In the genomic region with DNA sequence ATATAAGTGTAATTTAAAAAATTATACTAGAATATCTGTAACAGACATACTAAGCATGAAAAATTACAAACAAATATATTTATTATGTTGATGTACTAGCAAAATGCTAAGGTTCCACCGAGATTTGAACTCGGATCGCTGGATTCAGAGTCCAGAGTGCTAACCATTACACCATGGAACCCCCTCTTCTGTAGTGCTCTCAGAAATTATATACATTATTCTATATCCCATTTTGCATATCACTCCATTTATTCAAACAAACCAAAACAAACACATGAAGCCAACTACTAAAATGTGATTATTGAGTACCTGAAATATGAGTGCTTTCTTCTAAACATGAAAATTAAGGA, we compare ENCODE assay signal across 8 mouse cellular contexts. TPM values are rescaled to one million over a fixed set of nuclear protein-coding genes. Genes with fewer than 3 reads are reported as not detected.
DNase-seq lines count a peak whose midpoint lies in the region; ATAC-seq lines count a peak whose summit lies in the region.

No protein-coding gene starts in this region.

- peak overlapping the region; percentile 99 for H3K4me2 ChIP-seq in liver, embryonic 13.5 days

- peak; percentile 60 for DNase-seq in ovary, postnatal 14 days (ENCODE audit: low spot score)
- DNase-seq in ovary, postnatal 36 days (ENCODE audit: low spot score), result no peak
- peak; percentile 69 for DNase-seq in cerebellum, adult 9-11 months
- no peak for DNase-seq in heart, embryonic 10.5 days (ENCODE audit: low spot score)
- DNase-seq in kidney, adult 9 months, result peak; percentile 78
- peak; percentile 68 for DNase-seq in liver, embryonic 13.5 days
- DNase-seq in neural tube, embryonic 10.5 days (ENCODE audit: extremely low spot score, low spot score), result peak; percentile 57
- peak; percentile 56 to 65 for DNase-seq in thymus, postnatal 36 days

- peaks cover 52% of the 10 kb centered on the region for H3K4me1 ChIP-seq in heart, embryonic 10.5 days
- peaks cover 59% of the 10 kb centered on the region for H3K4me1 ChIP-seq in liver, embryonic 13.5 days (replicated peaks)

- H3K36me3 ChIP-seq in heart, embryonic 10.5 days, result no peaks in the 10 kb centered on the region
- H3K36me3 ChIP-seq in liver, embryonic 13.5 days, result no peaks in the 10 kb centered on the region

- no peak overlapping the region for H3K27ac ChIP-seq in heart, embryonic 10.5 days
- no peak overlapping the region for H3K27ac ChIP-seq in liver, embryonic 13.5 days

- H3K4me3 ChIP-seq in heart, embryonic 10.5 days, result peak overlapping the region; percentile 86
- H3K4me3 ChIP-seq in liver, embryonic 13.5 days (replicated peaks), result peak overlapping the region; percentile 74

- 0% methylated on average over 3 of the region's 3 CpGs for WGBS in heart, embryonic 10.5 days
- WGBS in liver, embryonic 13.5 days (ENCODE audit: insufficient replicate concordance), result 0% methylated on average over 3 of the region's 3 CpGs

- H3K27me3 ChIP-seq in heart, embryonic 10.5 days (ENCODE audit: insufficient read depth, poor library complexity, severe bottlenecking), result peaks cover 11% of the 10 kb centered on the region; the same call in 1 of the 2 replicates
- H3K27me3 ChIP-seq in liver, embryonic 13.5 days, result peaks cover 55% of the 10 kb centered on the region

- no peak overlapping the region for H3K9ac ChIP-seq in liver, embryonic 13.5 days

- peak; percentile 51 for ATAC-seq in liver, embryonic 13.5 days (ENCODE audit: low read depth)

- H3K9me3 ChIP-seq in heart, embryonic 10.5 days, result no peaks in the 10 kb centered on the region
- H3K9me3 ChIP-seq in liver, embryonic 13.5 days (replicated peaks), result no peaks in the 10 kb centered on the region

RNA-seq across cellular contexts. Expression of a gene that starts 1.2 kb away (rescaled TPM):
- 0.16 and 0.25 TPM in 2 replicates for polyA plus RNA-seq in heart, embryonic 10.5 days (2016; fragmentation: Nextera tagmentation; extraction: Ambion mirVana)
- 0.06 TPM in 1 of 2 replicates, not detected in the other for polyA plus RNA-seq in liver, embryonic 13.5 days (2015; fragmentation: Nextera tagmentation; extraction: Ambion mirVana)

RNA-seq across cellular contexts. Expression of a gene that starts 2.1 kb away (rescaled TPM):
- polyA plus RNA-seq in heart, embryonic 10.5 days (2016; fragmentation: Nextera tagmentation; extraction: Ambion mirVana), result 0.16 and 0.17 TPM in 2 replicates
- polyA plus RNA-seq in liver, embryonic 13.5 days (2015; fragmentation: Nextera tagmentation; extraction: Ambion mirVana), result 0.09 TPM in 1 of 2 replicates, not detected in the other

RNA-seq across cellular contexts. Expression of a gene that starts 4.3 kb away (rescaled TPM):
- polyA plus RNA-seq in heart, embryonic 10.5 days (2016; fragmentation: Nextera tagmentation; extraction: Ambion mirVana), result 0.60 and 0.63 TPM in 2 replicates
- polyA plus RNA-seq in liver, embryonic 13.5 days (2015; fragmentation: Nextera tagmentation; extraction: Ambion mirVana), result 0.17 and 0.18 TPM in 2 replicates

RNA-seq across cellular contexts. Expression of a gene that starts 29.5 kb away (rescaled TPM):
- 8.0 and 8.8 TPM in 2 replicates for polyA plus RNA-seq in heart, embryonic 10.5 days (2016; fragmentation: Nextera tagmentation; extraction: Ambion mirVana)
- polyA plus RNA-seq in liver, embryonic 13.5 days (2015; fragmentation: Nextera tagmentation; extraction: Ambion mirVana), result 1.9 TPM in 2 replicates

RNA-seq across cellular contexts. Expression of a gene that starts 32.3 kb away (rescaled TPM):
- not detected in 2 replicates for polyA plus RNA-seq in heart, embryonic 10.5 days (2016; fragmentation: Nextera tagmentation; extraction: Ambion mirVana)
- polyA plus RNA-seq in liver, embryonic 13.5 days (2015; fragmentation: Nextera tagmentation; extraction: Ambion mirVana), result not detected in 2 replicates

Comparison
In these comparisons a context has a peak if more than half of its experiments do, and no peak if none do; other contexts are left out.
1. DNase-seq: peak in ovary, postnatal 14 days (single experiment), cerebellum, adult 9-11 months (single experiment), kidney, adult 9 months (single experiment), liver, embryonic 13.5 days (single experiment), neural tube, embryonic 10.5 days (single experiment) and thymus, postnatal 36 days (2 of 2); none in ovary, postnatal 36 days (single experiment) and heart, embryonic 10.5 days (single experiment).